Mouse (Mus musculus) intestine, embryonic 16.5 days (tissue): ENCODE results near the gene Ccnt1. TPM values are rescaled to one million over a fixed set of nuclear protein-coding genes. Genes with fewer than 3 reads are reported as not detected.

Experiments used
- ATAC-seq: fragments of 200-750 bp; cut with Nextera tagmentation; 2 replicates; pipeline ENCODE4 v1.8.0; 2017; ENCODE audit warnings: moderate TSS enrichment, moderate library complexity
- H3K27ac ChIP-seq: fragments of 300-500 bp; sonication (generic); 2 replicates; pipeline ENCODE4 v1.5.1; 2014; ENCODE audit warnings: mild to moderate bottlenecking, low read length
- H3K27me3 ChIP-seq: fragments of 300-500 bp; sonication (generic); replicated peaks from 2 replicates; pipeline ENCODE4 v1.6.1; 2014; ENCODE audit warnings: low read length, control low read depth, mixed read lengths; ENCODE audit not compliant: control insufficient read depth, insufficient read depth
- H3K36me3 ChIP-seq: fragments of 300-500 bp; sonication (generic); 2 replicates; pipeline ENCODE4 v1.6.1; 2014; ENCODE audit warnings: low read length, control low read depth; ENCODE audit not compliant: control insufficient read depth, insufficient read depth
- H3K4me1 ChIP-seq: fragments of 300-500 bp; sonication (generic); 2 replicates; pipeline ENCODE4 v1.6.1; 2014; ENCODE audit warnings: low read length, control low read depth, mixed read lengths; ENCODE audit not compliant: control insufficient read depth, insufficient read depth
- H3K4me2 ChIP-seq: fragments of 300-500 bp; sonication (generic); 2 replicates; pipeline ENCODE4 v1.6.1; 2014; ENCODE audit warnings: low read depth, low read length, control low read depth
- H3K4me3 ChIP-seq: fragments of 300-500 bp; sonication (generic); 2 replicates; pipeline ENCODE4 v1.5.1; 2014; ENCODE audit warnings: mild to moderate bottlenecking, low read length
- H3K9ac ChIP-seq: fragments of 300-500 bp; sonication (generic); 2 replicates; pipeline ENCODE4 v1.6.1; 2014; ENCODE audit warnings: low read depth, low read length
- H3K9me3 ChIP-seq: fragments of 300-500 bp; sonication (generic); 2 replicates; pipeline ENCODE4 v1.6.1; 2016; ENCODE audit warnings: low read length, control low read depth; ENCODE audit not compliant: control insufficient read depth
- WGBS: fragments of 180-500 bp; shearing (Covaris S2); extraction: QIAGEN DNeasy Blood & Tissue Kit; methylation state at CpG from one replicate; pipeline ENCODE4 v1.1.7; 2014; 5-methylcytosine and 5-hydroxymethylcytosine counted together
- polyA plus RNA-seq: library from polyadenylated mRNA; unstranded; fragments of >200 nt; fragmentation: Nextera tagmentation; extraction: Ambion mirVana; gene quantifications from 2 replicates; pipeline ENCODE4 v1.2.1, GENCODE M21; 2015

Gene Ccnt1
- polyA plus RNA-seq, 1 experiment from 2014 or later = 43.7 TPM

- no peaks in the 10 kb centered on the region for H3K27me3 ChIP-seq
- no peak overlapping the region for H3K27ac ChIP-seq
- H3K36me3 ChIP-seq = peaks cover 24% of the 10 kb centered on the region
- H3K4me2 ChIP-seq = no peak overlapping the region
- H3K9me3 ChIP-seq = no peaks in the 10 kb centered on the region
- no peak overlapping the region for H3K9ac ChIP-seq
- 84% methylated on average over 6 of the region's 6 CpGs for WGBS
- 0 out of 2 replicates have a peak, but pooled peaks cover 3% of the 10 kb centered on the region for H3K4me1 ChIP-seq
- no peak overlapping the region for H3K4me3 ChIP-seq
- no peak for ATAC-seq
These were observed 29.7 kb downstream of the Ccnt1 start for GRCm38 (mm10) chr15:98541064-98541463.

DNA sequence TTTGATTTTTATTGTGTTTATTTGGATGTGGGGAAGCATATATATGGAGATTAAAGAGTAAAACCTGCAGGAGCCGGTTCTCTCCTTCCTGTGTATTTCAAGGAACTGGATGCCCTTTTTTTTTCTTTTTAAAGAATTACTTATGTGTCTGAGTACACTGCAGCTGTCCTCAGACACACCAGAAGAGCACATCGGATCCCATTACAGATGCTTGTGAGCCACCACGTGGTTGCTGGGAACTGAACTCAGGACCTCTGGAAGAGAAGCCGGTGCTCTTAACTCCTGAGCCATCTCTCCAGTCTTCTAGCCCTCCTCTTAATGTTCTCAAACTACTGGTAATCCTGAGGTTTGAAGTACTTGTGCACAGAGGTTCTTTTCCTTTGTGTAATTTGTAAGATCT, 32.8 kb downstream of the Ccnt1 start:
- ATAC-seq = no peak
- no peaks in the 10 kb centered on the region for H3K9me3 ChIP-seq
- H3K4me2 ChIP-seq = no peak overlapping the region
- no peak overlapping the region for H3K27ac ChIP-seq
- no peak overlapping the region for H3K4me3 ChIP-seq
- H3K4me1 ChIP-seq = 0 out of 2 replicates have a peak, but pooled peaks cover 3% of the 10 kb centered on the region
- peaks cover 8% of the 10 kb centered on the region for H3K36me3 ChIP-seq
- no peak overlapping the region for H3K9ac ChIP-seq
- WGBS = 63% methylated on average over 4 of the region's 4 CpGs
- H3K27me3 ChIP-seq = no peaks in the 10 kb centered on the region

DNA sequence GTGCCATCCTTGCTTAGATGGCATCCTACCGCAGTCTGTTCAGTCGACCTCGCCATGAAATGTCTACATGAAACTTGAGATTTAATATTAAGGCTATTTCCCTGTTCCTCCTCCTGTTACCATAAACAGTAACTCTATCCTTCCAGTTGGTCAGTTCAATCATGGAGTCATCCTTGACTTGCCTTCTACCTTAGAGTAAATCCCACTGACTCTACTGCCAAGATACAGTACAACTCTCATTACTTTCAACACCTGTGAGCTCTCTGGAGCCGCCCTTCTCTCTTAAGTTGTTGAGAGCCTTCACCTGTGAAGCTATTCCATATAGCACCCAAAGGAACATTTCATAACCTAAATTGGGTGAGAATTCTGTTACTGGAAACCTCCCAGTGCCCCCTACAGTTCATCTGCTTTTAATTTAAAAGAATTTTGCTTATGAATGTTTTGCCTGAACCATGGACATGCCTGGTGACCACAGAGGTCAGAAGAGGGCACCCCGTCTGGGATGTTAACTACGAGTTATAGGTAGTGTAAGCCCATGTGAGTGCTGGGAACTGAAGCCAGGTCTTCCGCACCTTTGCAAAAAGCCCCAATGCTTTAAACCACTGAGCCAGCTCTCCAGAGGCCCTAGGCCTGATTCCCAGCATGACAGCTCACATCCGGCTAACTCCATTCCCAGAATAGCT, 33.8 kb downstream of the Ccnt1 start:
- WGBS = 86% methylated on average over 8 of the region's 8 CpGs

DNA sequence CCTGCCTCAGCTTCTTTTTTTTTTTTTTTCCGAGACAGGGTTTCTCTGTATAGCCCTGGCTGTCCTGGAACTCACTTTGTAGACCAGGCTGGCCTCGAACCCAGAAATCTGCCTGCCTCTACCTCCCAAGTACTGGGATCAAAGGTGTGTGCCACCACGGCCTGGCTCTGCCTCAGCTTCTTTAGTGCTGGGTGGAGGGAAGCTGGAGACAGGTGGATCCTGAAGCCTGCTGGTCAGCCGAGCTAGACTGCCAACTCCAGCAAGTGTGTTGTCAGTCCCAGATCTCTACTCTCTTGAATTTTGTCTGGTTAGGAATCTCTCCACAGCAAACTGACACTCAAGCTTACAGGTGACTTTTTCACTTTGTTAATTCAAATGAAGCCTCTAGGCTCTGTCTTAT, 34.8 kb downstream of the Ccnt1 start:
- Histone ChIP-seq H3K27me3 (no peaks in the 10 kb centered on the region), H3K9me3 (no peaks in the 10 kb centered on the region), H3K36me3 (peaks cover 8% of the 10 kb centered on the region), H3K4me1 (peaks cover 7% of the 10 kb centered on the region; the same call in 1 of the 2 replicates), H3K9ac (no peak overlapping the region), H3K27ac (no peak overlapping the region), H3K4me3 (no peak overlapping the region), H3K4me2 (no peak overlapping the region)
- no peak for ATAC-seq
- 82% methylated on average over 4 of the region's 4 CpGs for WGBS

More for the DNA sequence above, 33.8 kb downstream of the Ccnt1 start:
- ATAC-seq = no peak
- no peak overlapping the region for H3K27ac ChIP-seq
- peaks cover 8% of the 10 kb centered on the region for H3K36me3 ChIP-seq
- no peak overlapping the region for H3K9ac ChIP-seq
- no peak overlapping the region for H3K4me2 ChIP-seq
- no peaks in the 10 kb centered on the region for H3K9me3 ChIP-seq
- no peak overlapping the region for H3K4me3 ChIP-seq
- peaks cover 10% of the 10 kb centered on the region; the same call in 1 of the 2 replicates for H3K4me1 ChIP-seq
- H3K27me3 ChIP-seq = no peaks in the 10 kb centered on the region

DNA sequence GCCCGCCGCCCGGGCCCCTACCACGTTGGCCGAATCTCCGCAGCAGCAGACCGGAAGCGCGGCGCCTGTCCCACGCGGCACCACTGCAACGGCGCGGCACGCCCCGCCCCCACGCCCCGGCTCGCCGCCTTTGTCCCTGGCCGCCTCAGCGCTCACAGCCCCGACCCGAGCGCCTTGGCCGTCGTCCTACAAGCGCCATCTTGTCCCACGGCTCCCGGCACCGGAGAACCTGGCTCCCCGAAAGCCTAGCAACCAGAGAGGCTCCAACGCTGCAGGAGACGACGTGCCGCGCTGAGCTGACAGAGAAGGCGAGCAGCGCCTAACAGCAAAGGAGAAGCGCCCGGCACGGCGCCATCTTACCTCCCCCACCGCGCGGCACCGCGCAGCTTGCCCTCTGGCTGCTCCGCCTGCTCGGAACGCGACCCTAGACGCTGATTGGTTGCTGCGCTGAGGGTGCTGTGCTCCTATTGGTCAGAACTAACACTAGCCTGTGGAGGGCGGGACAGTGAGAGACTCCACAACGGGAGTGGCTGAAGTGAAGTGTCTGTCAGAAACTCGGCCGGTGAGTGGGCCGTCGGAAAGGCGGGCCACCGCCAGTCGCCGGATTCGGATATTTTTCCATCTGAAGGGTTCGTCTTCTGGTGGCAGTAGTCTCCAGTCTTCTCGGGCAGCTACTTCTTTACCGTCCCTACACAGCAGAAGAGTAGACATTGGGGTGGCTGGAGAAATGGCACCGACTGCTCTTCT, 36.7 kb downstream of the Ccnt1 start, which contains the start of gene Kansl2:
Kansl2 (minus strand) TSS at position 384 of the 747 bp plus-strand sequence.
- Histone ChIP-seq H3K4me1 (peaks cover 7% of the 10 kb centered on the region; the same call in 1 of the 2 replicates), H3K27me3 (no peaks in the 10 kb centered on the region), H3K27ac (peak within 1 kb of the TSS; percentile 98), H3K36me3 (peaks cover 9% of the 10 kb centered on the region), H3K4me3 (peak within 1 kb of the TSS; percentile 88), H3K9ac (peak within 1 kb of the TSS; percentile 94), H3K9me3 (no peaks in the 10 kb centered on the region), H3K4me2 (peak within 1 kb of the TSS; percentile 86)
- WGBS = under 1% methylated on average over 69 of the region's 70 CpGs
- peak; percentile 100 for ATAC-seq

DNA sequence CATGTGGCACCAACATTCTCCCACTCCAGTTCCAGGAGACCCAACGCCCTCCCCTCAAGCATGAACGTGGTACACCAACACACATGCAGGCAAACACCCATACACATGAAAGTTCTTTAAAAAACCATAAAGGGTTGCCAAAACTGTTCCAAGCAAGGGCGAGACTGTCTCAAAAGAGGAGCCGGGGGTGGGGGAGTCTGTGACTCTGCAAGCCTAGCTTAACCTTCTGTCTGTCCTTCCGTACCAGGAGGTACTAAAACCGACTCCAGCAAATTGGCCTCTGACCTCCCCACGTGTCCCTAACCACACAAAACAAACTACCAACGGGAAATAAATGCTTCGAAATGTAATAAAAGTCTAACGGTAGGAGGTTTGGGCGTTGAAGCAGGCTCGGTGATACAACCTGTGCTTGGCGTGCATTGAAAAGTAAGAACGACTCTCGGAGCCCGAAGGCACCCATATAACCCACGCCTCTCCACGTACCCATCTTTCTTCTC, 37.6 kb downstream of the Ccnt1 start:
- H3K4me1 ChIP-seq = peaks cover 7% of the 10 kb centered on the region; the same call in 1 of the 2 replicates
- WGBS = 0% methylated on average over 18 of the region's 18 CpGs
- no peak overlapping the region; the same call in 1 of the 2 replicates for H3K27ac ChIP-seq
- peak overlapping the region; percentile 86 for H3K4me2 ChIP-seq
- ATAC-seq = no peak
- H3K27me3 ChIP-seq = no peaks in the 10 kb centered on the region
- no peaks in the 10 kb centered on the region for H3K9me3 ChIP-seq
- H3K9ac ChIP-seq = peak overlapping the region; percentile 94
- peak overlapping the region; percentile 88 for H3K4me3 ChIP-seq
- H3K36me3 ChIP-seq = peaks cover 7% of the 10 kb centered on the region

GRCm38 (mm10) chr15:98532281-98532680, 38.4 kb downstream of the Ccnt1 start:
- Histone ChIP-seq H3K36me3 (peaks cover 8% of the 10 kb centered on the region), H3K4me2 (peak overlapping the region; percentile 86), H3K27me3 (no peaks in the 10 kb centered on the region), H3K4me1 (peaks cover 7% of the 10 kb centered on the region; the same call in 1 of the 2 replicates), H3K9me3 (no peaks in the 10 kb centered on the region), H3K27ac (no peak overlapping the region), H3K9ac (peak overlapping the region; percentile 94; the same call in 1 of the 2 replicates), H3K4me3 (peak overlapping the region; percentile 88)
- WGBS = 21% methylated on average over 5 of the region's 5 CpGs
- no peak for ATAC-seq

- Histone ChIP-seq H3K4me2 (no peak overlapping the region), H3K36me3 (peaks cover 24% of the 10 kb centered on the region), H3K27me3 (no peaks in the 10 kb centered on the region), H3K4me1 (peaks cover 7% of the 10 kb centered on the region; the same call in 1 of the 2 replicates), H3K4me3 (no peak overlapping the region), H3K27ac (no peak overlapping the region), H3K9me3 (no peaks in the 10 kb centered on the region), H3K9ac (no peak overlapping the region)
- 88% methylated on average over 5 of the region's 5 CpGs for WGBS
- ATAC-seq = no peak
These were observed 42.6 kb downstream of the Ccnt1 start for GRCm38 (mm10) chr15:98528066-98528563.
